Mouse (Mus musculus): Measurements from ENCODE around the gene Cwc22.

- no peak for TF ChIP-seq CTCF (IDR thresholded peaks at IDR 0.05; ENCODE audit: low read depth)
- TF ChIP-seq EP300 (IDR thresholded peaks at IDR 0.05; ENCODE audit: low read depth): no peak
These were observed 47.7 kb downstream of the Cwc22 start for GRCm38 (mm10) chr2:77898436-77898835.

Data from heart, postnatal 0 days (tissue).